Mouse (Mus musculus) liver, adult 2 months (tissue): ENCODE measurements around the gene Incenp.

Experiments used
- CTCF ChIP-seq: fragments of 200-500 bp; IDR thresholded peaks from 2 replicates; pipeline ENCODE4 v1.5.1; 2011; ENCODE audit warnings: low read depth, low read length, control low read depth
- POLR2A ChIP-seq: fragments of 200-500 bp; IDR thresholded peaks from 2 replicates; pipeline ENCODE4 v1.6.1; 2011; ENCODE audit warnings: low read length, control low read depth; ENCODE audit not compliant: insufficient read depth; ENCODE audit errors: extremely low read depth

DNA sequence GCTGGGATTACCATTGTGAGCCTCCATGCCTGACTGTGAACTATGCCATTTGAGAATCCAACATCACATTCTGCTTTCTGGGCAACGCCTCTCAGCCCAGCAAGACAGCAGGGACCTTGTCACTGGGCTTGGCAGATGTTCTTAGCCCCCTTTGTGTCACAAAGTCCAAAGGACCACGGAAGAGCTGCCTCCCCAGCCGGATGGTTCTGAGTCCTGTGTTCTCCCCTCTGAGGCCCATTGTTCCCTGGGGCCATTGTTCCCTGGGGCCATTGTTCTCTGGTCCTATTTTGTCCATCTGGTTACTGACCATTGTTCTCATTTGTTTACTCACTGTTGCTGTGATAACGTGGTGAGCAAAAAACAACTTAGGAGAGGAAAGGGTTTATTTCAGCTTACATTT is 41.6 kb upstream of the Incenp start:
- TF ChIP-seq CTCF (no peak), POLR2A (no peak)
